Mouse (Mus musculus): ENCODE data around the gene Slc44a5. TPM values are rescaled to one million over a fixed set of nuclear protein-coding genes. Genes with fewer than 3 reads are reported as not detected.

Slc44a5 gene
- total RNA-seq, 2 experiments from 2014 or later: 0.78 to 1.4 TPM

- no peak for DNase-seq
These were observed 198.8 kb downstream of the Slc44a5 start for GRCm38 (mm10) chr3:154171881-154172592.

- DNase-seq: no peak
These were observed 199.3 kb downstream of the Slc44a5 start for GRCm38 (mm10) chr3:154172593-154172965.

- no peak for DNase-seq
These were observed 200.3 kb downstream of the Slc44a5 start for GRCm38 (mm10) chr3:154173556-154173955.

- no peak for DNase-seq
These were observed 200.8 kb downstream of the Slc44a5 start for GRCm38 (mm10) chr3:154174031-154174430.

GRCm38 (mm10) chr3:154174766-154175165 is 201.5 kb downstream of the Slc44a5 start:
- no peak for DNase-seq

- no peak for DNase-seq
These were observed 204.5 kb downstream of the Slc44a5 start for GRCm38 (mm10) chr3:154177665-154178305.

- DNase-seq: no peak
These were observed 206.2 kb downstream of the Slc44a5 start for GRCm38 (mm10) chr3:154179423-154179920.

GRCm38 (mm10) chr3:154182987-154183386 is 209.8 kb downstream of the Slc44a5 start:
- DNase-seq: no peak

- no peak for DNase-seq
These were observed 210.7 kb downstream of the Slc44a5 start for GRCm38 (mm10) chr3:154183957-154184356.

- no peak for DNase-seq
These were observed 215.4 kb downstream of the Slc44a5 start for GRCm38 (mm10) chr3:154188668-154189067.

GRCm38 (mm10) chr3:154192328-154193030 is 219.2 kb downstream of the Slc44a5 start:
- DNase-seq: no peak

- no peak for DNase-seq
These were observed 220.1 kb downstream of the Slc44a5 start for GRCm38 (mm10) chr3:154193189-154193840.

GRCm38 (mm10) chr3:154200422-154200828 is 227.2 kb downstream of the Slc44a5 start:
- DNase-seq: no peak

GRCm38 (mm10) chr3:154201796-154202195 is 228.6 kb downstream of the Slc44a5 start:
- DNase-seq: no peak

- no peak for DNase-seq
These were observed 229.1 kb downstream of the Slc44a5 start for GRCm38 (mm10) chr3:154202383-154202782.

- DNase-seq: no peak
These were observed 235.2 kb downstream of the Slc44a5 start for GRCm38 (mm10) chr3:154208479-154208878.

GRCm38 (mm10) chr3:154209201-154209754 is 236.0 kb downstream of the Slc44a5 start:
- DNase-seq: no peak

- DNase-seq: no peak
These were observed 236.7 kb downstream of the Slc44a5 start for GRCm38 (mm10) chr3:154209776-154210430.

- no peak for DNase-seq
These were observed 237.3 kb downstream of the Slc44a5 start for GRCm38 (mm10) chr3:154210431-154211055.

- DNase-seq: no peak
These were observed 239.3 kb downstream of the Slc44a5 start for GRCm38 (mm10) chr3:154212551-154212950.

- DNase-seq: no peak
These were observed 242.1 kb downstream of the Slc44a5 start for GRCm38 (mm10) chr3:154215309-154215708.

Measured in gastrocnemius, postnatal 10 days (tissue).